8 mouse cellular contexts compared by ENCODE assay signal in genomic region chr7:114416021-114416845, GRCm38 (mm10). TPM values are rescaled to one million over a fixed set of nuclear protein-coding genes. Genes with fewer than 3 reads are reported as not detected.
DNase-seq lines count a peak whose midpoint lies in the region; ATAC-seq lines count a peak whose summit lies in the region.

No protein-coding gene starts in this region.

- H3K9me3 ChIP-seq in intestine, embryonic 14.5 days (ENCODE audit: control insufficient read depth, low read length), result no peaks in the 10 kb centered on the region

- H3K4me3 ChIP-seq in intestine, embryonic 14.5 days (ENCODE audit: low read depth, low read length), result peak overlapping the region; percentile 88

- H3K4me2 ChIP-seq in intestine, embryonic 14.5 days (ENCODE audit: low read length), result peak overlapping the region; percentile 91

- peak overlapping the region; percentile 79 for H3K27ac ChIP-seq in intestine, embryonic 14.5 days (ENCODE audit: low read depth)

- intact Hi-C loops in left cerebral cortex, postnatal 25 days (cut with DNase I), result loop anchor here (5.0 kb wide), 3 partner anchors 66 to 139 kb away; partner anchors contain the start of gene Psma1

- H3K9ac ChIP-seq in intestine, embryonic 14.5 days (ENCODE audit: low read length), result peak overlapping the region; percentile 90

- peak; percentile 63 for ATAC-seq in intestine, embryonic 14.5 days (replicated peaks; ENCODE audit: low FRiP score, low TSS enrichment, low read depth)
- ATAC-seq in megakaryocyte-erythroid progenitor cell, adult 5-6 weeks (replicated peaks; ENCODE audit: low FRiP score, low TSS enrichment, poor library complexity, severe bottlenecking), result peak; percentile 35

- H3K36me3 ChIP-seq in intestine, embryonic 14.5 days (ENCODE audit: control insufficient read depth, insufficient read depth, low read length), result no peaks in the 10 kb centered on the region

- H3K4me1 ChIP-seq in intestine, embryonic 14.5 days (replicated peaks; ENCODE audit: control insufficient read depth, insufficient read depth, low read length), result peaks cover 6% of the 10 kb centered on the region

- DNase-seq in adrenal gland, adult 18-20 months (ENCODE audit: low spot score in 2 of 2), result peak; percentile 15 to 29
- peak; percentile 66 to 77 for DNase-seq in cerebellum, postnatal 25 days
- peak; percentile 36 for DNase-seq in gastrocnemius, postnatal 10 days
- DNase-seq in intestine, embryonic 14.5 days (ENCODE audit: low spot score), result peak; percentile 85
- DNase-seq in left cerebral cortex, postnatal 25 days (ENCODE audit: low spot score in 2 of 2), result peak; percentile 57 to 63
- peak; percentile 31 to 32 for DNase-seq in right cerebral cortex, postnatal 36 days (ENCODE audit: low spot score in 2 of 2)
- DNase-seq in MN1 (ENCODE audit: low spot score), result no peak

- H3K27me3 ChIP-seq in intestine, embryonic 14.5 days (replicated peaks; ENCODE audit: control insufficient read depth, insufficient read depth, low read length), result no peaks in the 10 kb centered on the region

- under 1% methylated on average over 66 of the region's 66 CpGs for WGBS in intestine, embryonic 14.5 days

RNA-seq across cellular contexts. Expression of gene Pde3b, which starts 1.2 kb away (rescaled TPM):
- 10 to 100 TPM; 40.1 to 77.0 TPM for total RNA-seq in adrenal gland, adult 18-20 months (2021)
- 1 to 10 TPM; 7.1 to 8.6 TPM for total RNA-seq in gastrocnemius, postnatal 10 days (2021)
- polyA plus RNA-seq in intestine, embryonic 14.5 days (2014; fragmentation: Nextera tagmentation; extraction: Ambion mirVana), result 6.9 and 8.4 TPM in 2 replicates
- 10 to 100 TPM in 1 of 2 experiments, 1 to 10 TPM in 1; 8.4 to 12.5 TPM for total RNA-seq in left cerebral cortex, postnatal 25 days (2021)
- total RNA-seq in megakaryocyte-erythroid progenitor cell, adult 5-6 weeks (2014; fragmentation: Nextera tagmentation), result 7.0 and 14.4 TPM in 2 replicates
- total RNA-seq in megakaryocyte-erythroid progenitor cell, adult 5-6 weeks (2017), result 15.3 and 24.4 TPM in 2 replicates
